Mouse (Mus musculus) cerebellum, adult 8-10 months (tissue): ENCODE measurements around the gene Nap1l1.
"Not testable (repeated sequence)": the region's sequence is repeated elsewhere in the genome, so short reads cannot be mapped to it uniquely, and the experiment has no call there.

ENCODE experiments used
- DNase-seq: peaks from one replicate; pipeline ENCODE4 v3.0.0; 2022

The Nap1l1 gene

DNA sequence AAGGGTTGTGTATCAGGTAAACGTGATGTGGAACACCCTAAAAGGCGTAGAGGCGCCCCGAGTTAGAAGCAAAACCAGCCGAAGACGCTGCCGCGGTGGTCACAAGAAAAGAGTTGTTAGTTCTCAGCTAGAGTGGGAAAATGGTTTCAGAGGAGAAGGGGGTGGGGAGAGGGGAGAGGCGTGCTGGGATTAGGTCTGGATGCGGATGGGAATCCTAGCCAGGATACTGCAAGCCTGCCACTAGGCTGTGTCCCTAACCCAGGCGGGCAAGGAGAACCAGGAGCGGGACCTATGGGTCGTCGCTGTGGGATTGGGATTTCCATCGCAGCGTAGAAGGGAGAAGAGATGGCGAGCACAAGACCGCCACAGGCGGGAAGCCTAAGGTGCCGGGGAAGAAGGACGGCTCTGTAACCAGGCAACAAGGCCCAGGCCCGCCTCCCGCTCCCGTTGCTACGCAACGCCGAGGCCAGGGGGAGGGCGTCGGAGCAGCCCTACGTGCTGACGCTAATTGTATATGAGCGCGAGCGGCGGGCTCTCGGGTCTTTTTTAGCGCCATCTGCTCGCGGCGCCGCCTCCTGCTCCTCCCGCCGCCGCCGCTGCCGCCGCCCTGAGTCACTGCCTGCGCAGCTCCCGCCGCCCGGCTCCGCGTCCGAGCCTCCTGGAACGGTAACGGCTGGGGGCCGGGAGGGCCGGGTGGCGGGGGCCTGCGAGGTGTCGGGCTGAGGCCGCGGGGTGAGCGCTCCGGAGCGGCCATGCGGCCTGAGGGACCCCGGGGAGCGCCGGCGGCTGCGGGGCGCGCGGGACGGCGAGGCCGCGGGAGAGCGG, at the start of gene Nap1l1:
Gene Nap1l1 (plus strand): TSS at position 538 of the 825 bp plus-strand sequence.
- peak; percentile 97 for DNase-seq

DNA sequence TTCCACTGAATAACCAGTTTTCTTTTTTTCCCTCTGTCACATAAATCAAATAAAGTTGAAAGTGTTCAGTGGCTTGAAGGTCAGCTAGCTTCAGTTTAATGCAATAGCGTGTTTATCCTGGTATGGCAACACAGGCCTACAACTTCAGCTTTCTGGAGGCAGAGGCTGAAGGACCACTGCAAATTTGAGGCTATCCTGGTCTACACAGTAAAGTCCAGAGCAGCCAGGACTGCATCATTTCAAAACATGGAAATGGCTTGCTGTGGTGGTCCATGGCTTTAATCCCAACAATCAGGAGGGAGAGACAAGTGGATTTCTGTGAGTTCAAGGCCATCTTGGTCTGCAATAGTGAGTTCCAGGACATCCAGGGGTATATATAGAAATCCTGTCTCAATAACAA, 46.5 kb upstream of the Nap1l1 start:
- DNase-seq, result no peak

DNA sequence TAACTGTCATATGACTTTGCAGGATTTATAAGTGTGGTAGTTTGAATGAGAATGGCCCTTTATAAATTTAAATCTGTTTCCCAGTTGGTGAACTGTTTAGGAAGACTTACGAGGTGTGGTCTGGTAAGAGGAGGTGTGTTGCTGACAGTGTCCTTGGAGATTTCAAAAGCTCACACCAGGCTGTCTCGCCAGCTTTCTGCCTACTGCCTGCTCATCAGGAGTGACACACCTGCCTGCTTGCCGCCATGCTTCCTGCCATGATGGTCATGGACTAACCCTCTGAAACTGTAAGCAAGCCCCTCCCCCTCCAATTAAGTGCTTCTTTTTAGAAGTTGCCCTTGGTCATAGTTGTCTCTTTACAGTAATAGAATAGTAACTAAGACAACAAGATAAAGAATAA, 39.5 kb upstream of the Nap1l1 start:
- DNase-seq, result no peak

DNA sequence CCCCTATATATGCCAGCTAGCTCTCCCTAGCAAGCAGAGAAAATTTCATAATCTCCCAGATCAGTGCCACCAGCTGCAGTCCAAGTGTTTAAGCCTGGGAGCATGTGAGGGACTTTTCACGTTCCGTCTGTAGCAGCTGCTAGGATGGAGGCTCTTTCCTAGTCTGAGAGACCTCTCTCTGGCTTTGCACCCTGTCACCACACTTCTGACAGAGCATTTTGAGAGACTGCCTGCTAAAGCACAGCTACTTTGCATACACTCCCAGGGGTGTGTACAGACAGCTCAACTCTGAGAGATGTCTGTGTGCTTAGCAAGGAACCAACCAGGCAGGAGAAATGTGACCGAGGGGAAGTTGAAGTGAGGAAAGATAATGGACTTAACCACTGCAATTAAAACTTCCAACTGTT, 32.0 kb upstream of the Nap1l1 start:
- no peak for DNase-seq

DNA sequence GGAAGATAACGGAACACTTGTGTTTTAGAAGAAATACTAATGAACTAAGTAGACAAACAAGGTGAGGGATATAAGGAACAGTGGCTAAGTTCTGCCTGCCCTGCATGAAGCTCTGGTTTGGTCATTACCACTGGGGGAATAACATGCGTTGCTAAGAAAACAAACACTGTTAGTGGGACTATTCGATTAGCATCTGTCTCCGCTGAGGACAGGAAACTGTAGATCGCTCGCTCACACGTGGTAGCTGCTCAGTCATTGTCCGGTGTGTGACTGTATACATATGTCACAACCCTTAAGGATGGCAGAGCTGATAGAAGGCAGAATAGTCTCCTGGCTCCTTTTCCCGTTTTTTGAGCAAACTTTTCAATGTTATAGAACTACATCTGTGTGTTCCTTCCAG, 28.8 kb upstream of the Nap1l1 start:
- no peak for DNase-seq

DNA sequence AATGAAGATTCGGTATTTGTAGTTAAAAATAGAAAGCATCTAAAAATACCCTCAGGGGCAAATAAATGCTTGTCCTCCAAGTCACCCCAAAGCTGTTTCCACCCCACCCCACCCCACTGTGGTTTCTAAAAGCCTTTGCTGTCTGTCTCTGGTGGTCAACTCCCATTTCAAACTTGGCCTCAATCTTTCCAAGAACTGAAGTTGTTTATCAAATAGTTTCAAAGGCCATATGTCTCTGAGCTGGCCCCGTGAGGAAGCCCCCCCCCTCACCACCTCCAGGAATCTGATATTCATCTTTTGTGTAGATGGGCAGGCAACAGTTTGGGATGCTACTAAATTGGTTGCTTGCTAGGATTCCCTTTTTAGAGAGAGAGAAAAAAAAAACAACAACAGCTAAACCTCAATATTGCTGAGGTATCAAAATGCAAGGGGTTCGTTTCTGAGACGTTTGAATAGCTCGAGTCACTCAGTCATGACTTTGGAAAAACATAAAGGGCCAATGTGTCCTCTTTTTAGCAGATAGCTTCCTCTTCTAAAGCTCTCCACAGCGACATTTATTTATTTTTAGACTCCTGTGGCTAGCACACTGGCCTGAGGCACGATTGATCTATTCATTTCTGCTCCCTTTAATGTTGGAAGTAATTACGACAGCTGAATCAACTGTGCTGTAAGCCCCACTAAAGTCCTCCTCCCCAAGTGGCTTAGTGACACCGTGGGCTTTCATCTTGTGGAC, 26.9 kb upstream of the Nap1l1 start:
- DNase-seq, result no peak

DNA sequence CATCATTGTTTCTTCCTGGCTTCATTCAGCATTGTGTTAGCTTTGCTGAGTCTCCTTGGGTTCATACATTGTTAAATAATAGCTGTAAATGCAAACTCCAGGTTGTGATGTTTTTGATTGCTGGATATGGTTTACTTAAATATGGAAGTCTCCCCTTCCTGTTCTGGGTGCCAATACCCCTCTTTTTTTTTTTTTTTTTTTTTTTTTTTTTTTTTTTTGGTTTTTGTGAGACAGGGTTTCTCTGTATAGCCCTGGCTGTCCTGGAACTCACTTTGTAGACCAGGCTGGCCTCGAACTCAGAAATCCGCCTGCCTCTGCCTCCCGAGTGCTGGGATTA, 26.4 kb upstream of the Nap1l1 start:
- not testable (repeated sequence) for DNase-seq

DNA sequence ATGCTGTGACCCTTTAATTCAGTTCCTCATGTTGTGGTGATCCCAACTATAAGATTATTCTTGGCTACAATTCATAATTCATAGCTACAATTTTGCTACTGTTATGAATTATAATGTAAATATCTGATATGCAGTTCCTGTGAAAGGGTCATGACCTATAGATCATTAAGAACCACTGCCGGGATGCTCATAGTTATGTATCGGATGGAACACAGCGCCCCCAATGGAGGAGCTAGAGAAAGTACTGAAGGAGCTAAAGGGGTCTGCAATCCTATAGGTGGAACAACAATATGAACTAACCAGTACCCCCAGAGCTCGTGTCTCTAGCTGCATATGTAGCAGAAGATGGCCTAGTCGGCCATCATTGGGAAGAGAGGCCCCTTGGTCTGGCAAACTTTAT, 23.4 kb upstream of the Nap1l1 start:
- DNase-seq, result not testable (repeated sequence)

DNA sequence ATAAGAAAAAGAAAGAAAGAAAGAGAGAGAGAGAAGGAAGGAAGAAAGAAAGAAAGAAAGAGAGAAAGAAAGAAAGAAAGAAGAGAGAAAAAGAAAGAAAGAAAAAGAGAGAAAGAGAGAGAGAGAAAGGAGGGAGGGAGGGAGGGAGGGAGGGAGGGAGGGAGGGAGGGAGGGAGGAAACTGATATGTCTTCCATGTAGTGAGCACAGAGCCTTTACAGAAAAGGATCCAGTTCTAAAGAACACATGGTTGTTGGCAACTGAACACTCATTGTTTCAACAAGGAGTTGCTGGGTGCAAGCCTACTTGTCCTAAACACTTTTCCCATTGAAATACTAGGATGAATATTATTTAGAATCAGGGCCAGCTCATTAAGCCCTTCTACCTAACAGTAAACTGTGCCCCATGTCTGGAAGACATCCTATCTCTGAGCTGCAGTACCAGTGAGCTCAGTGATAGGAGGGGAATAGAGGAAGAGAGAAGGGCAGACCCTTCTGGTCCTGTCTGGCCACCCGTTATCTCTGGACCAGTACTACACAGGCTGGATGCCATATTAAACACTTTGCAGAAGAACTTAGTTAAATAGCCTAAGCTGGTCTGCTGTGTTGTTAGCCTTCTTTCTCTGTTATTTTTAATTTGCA, 21.2 kb upstream of the Nap1l1 start:
- DNase-seq, result no peak

DNA sequence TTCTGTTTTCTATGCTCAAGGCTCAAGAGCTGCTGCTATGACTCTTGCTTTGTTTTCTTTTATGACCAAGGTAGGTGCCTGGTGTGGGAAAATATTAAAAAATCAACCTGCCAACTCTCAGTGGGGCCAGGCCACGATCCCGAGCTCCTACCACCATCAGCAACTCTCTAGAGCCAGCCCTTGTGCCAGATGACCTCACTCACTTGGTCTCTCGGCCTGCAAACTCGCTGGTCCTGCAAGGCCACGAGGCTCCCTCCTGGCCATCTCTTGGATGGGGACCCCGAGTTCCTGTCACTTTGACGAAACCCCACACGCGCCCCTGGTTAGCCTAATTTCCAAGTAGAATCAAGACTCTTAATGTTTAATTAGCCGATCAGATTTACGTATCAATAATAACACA, 20.6 kb upstream of the Nap1l1 start:
- DNase-seq, result no peak

DNA sequence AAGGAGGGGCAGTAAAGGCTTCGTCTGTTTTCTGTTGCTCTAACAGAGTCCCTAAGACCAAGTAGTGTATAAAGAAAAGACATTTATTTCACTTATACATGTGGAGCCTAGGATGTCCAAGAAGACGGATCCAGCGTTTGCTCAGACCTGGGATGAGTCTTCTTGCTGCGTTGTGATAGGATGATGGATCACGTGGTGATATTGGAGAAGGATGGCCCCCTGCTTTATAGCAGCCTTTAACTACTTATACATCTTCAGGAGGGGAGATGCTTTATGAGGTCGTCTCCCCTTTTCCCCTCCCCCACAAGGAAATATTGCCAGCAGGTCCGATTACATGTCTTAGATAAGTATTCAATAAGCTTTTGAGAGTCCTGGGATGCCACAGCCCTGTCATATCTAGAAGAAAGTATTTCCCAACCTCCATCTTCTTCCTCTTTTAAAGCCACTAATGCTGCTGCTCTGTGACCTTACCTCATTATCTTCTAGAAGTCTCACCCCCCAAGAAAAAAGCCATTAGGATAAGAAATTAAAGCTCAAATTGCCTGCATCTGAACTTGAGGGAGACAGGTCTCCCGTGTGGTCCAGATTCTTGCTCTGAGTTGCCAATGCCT, 18.2 kb upstream of the Nap1l1 start:
- no peak for DNase-seq

DNA sequence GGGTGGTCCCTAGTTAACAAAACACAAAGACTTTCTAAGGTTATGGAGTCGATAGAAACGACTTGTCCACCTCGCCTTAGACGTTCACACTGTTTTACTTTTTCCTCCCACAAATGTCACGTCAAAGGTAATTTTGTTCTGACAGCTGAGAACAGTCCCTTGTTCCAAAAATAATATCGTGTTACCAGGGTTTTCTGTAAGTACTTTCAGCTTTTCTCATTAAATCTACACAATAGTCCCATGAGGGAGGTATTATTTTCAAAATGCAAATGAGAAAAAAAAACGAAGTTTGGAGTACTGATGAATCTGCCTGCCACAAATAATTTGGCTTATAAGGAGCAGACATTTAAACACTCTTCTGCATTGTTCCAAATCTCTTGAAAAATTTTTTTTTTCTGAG, 14.9 kb upstream of the Nap1l1 start:
- DNase-seq, result no peak

DNA sequence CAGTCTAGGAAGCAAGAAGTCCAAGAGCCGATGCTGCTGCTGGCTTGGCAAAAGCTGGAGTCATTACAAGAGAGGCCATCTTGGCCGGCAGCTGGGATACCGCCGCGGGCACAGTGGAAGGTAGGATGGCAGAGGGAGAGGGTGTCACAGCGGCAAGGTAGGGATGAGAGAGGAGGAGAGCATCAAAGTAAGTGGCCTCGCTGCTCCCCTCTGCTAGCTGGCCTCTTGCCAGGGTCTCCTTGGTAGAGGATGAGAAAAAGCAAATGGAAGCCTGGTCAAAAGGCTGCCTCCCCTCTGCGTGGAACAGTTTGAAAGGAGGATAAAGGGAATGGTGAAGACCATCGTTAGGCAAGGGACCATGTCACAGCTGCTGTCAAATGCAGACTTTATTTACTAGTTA, 14.0 kb upstream of the Nap1l1 start:
- DNase-seq, result no peak

DNA sequence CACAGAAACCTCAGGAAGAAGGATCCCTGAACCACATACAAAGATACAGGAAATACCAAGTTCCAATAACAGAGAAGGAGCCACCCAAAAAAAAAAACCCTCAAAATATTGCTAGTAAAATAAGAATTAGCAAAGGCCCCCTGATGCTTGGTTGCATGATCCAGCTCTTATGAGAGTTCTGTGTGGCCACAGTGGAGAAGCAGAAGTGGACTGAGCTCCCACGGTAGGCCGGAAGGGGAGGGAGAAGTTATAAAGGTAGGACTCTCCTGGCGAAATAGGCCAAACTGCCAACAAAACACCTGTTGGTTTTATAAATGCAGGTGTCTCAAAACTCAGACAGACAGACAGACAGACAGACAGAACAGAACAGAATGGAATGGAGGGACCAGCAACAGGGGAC, 13.1 kb upstream of the Nap1l1 start:
- DNase-seq, result no peak

DNA sequence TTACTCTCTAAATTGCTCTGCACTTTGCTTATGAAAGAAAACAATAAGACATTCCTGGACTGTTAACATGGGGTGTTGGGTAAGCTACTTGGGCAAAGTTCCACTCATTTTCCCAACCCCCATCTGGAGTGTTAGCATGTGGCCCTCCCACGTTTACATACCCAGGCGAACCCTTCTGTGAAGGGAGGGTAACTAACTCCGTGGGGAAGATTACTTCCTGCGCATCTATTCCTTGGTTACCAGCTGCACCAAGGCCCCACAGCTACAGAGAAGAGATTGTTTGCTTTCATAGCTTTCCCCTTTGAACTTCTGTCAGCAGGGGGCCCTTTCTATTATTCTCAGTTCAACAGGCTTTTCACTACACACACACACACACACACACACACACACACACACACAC, 12.6 kb upstream of the Nap1l1 start:
- no peak for DNase-seq

DNA sequence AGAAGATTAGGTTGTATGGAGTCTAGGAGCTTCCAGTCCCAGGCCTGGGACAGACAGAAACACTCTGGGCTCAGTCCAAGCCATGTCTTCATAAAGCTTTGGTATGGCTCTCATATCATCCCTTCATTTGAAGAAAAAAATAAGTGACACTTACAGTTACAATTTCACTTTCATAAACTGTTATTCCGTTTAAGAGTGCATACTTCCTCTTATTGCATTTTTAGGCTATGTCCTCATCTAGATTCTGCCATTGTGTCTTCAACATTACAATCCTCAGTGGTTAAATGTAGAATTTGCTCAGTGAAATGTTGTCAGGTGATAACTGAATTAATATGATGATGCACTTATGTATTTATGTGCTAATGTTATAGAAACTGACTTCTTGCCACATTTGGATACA, 8.2 kb upstream of the Nap1l1 start:
- DNase-seq, result no peak

DNA sequence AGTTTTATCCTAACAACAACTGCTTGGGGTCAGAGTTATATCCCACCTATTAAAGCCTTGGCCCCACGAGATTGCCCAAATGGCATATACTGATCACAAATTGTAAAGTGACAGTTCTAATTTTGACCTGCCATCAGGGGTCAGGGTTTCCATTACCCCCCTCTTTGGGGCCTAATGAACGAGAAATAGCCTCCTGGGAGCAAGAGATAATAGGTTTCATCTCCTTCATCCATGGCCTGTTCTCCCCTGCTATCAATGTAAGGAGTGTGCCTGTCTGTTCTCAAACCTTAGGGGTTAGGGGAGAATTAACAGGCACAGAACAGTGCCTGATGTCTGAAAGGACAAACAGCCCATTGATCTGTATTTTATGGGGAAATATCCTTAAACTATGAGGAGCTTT, 7.6 kb upstream of the Nap1l1 start:
- no peak for DNase-seq

DNA sequence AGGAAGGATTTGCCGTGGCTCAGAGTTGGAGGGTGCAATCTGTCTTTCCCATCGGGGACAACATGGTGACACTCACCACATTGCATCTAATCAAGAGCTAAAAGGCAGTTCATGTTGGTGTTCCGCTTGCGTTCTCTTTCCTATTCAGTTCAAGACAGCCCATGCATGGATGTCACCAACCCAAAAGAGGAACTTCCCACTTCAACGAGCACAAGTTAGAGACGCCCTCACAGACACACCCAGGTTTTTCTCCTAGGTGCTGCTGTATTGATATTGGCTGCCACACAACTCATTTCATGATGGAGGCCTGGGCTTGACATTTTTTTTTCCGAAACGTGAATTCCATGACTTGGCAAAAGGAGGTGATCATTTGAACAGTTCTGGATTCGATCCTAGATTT, 1.9 kb upstream of the Nap1l1 start:
- no peak for DNase-seq

DNA sequence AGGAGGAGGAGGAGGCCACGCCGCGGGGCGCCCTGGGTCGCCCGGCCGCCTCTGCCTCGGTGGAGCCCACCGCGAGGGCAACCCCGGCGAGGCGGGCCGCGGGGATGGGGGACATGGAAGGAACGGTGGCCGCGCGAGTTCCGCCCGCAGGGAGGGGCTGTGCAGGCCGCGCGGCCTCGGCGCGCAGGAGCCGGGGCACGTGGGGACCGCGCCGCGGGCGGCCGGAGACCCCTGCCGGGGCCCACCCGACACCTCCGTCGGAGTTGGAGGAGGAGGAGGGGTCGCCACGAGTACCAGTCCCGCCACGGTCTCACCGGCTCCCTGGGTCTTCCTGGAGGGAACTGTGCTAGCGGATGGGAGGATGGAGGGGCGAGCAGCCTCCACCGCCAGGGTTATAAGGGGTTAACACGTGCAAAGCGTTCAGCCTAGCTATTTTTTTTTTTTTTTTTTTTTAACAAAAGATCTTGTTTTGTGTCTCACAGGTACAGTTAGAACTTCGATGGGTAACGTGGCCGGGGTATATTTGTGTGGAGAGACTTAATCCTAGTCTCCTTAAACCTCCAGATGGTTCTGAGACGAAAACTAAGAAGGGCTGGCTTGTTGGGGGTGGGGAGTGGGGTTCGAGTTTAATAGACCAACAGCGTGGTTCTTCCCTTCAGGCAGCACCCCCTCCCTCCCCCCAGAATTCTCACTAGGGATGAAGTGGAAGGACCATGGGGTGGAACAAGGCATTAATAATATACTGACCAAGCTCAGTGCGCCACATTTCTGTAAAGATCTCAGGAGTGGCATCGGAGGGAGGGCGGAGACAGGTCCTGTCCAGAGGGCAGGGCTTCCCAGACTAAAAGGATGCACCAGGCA, 718 bp downstream of the Nap1l1 start:
- peak; percentile 29 for DNase-seq

DNA sequence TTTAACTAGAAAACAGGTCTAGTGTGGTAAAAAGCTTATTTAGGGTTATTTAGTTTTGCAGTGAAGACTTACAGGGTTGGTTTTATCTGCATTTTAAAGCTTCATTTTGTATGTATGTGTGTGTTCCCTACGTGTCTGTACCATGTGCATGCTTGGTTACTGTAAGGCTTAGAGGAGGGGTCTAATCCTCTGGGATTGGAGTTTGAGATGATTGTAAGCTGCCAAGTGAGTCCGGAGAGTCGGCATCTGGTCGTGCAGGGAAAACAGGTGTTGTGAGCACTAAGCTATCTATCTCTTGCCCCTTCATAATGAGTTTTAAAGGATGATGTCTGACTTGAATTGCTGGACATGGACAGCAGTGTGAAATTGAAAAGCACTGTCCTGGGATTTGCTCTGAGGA, 3.3 kb downstream of the Nap1l1 start:
- DNase-seq, result no peak

DNA sequence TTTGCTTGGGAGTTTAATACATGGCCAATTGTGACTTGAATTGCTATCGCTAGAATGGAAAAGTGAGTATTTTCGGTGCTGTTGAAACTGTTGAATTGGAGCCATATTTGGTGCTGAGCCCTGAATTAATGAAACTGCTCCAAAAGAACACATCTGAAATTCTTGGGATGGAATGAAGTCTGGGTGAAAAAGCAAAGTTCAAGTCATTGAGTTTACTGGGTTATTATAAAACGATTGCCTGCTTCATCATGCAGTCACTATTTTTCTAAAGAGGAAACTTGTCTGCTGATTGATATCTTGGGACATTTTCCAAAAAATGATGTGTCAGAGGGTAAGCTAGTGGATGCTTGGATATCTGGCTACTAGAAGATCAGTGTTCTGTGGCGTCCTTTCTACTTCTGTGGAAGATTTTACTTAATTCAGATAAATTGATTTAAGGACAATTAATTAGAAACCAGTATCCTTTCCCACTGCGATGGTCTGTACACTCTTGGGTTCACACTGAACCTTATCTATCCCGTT, 4.0 kb downstream of the Nap1l1 start:
- DNase-seq, result no peak

DNA sequence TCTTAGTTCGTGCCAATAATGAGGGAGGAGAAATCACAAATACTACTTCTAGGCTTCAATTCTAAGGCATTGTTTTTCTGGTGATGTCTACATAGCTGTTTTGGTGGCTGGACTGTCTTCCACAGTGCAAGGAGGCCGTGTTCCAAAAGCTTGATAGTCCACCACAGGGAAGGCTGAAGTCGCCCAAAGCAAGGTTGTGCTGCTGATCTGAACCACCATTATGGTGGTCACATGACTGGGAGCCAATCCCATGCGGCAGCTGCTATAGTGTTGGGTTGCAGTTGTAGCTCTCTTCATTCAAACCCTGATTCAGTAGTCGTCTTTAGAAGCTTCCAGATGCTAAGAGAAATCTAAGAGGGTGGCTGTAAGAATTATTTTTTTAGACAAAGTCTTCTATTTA, 6.6 kb downstream of the Nap1l1 start:
- no peak for DNase-seq

DNA sequence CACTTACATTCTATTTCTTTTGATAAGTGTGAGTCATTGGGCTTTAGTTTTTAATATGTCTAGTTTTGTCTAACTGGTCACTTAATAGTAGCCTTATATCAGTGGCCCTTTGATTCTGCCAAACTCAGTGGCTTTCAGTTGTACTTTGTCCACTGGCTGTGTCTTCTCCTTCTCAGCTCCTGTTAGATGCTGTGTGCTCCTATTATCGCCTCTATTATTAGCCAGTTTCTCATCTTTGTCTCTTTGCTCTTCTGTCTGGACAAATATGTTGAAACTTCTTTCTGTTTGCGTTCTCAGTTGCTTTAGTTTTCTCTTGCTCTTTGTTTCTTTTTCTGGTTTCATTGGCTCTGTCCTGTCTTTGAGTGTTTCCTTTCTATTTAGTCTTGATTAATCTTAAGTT, 9.6 kb downstream of the Nap1l1 start:
- DNase-seq, result no peak
